Mouse (Mus musculus) spleen, postnatal 4 days (tissue): Measurements from ENCODE around the gene Olfr1136.

Experiments
- DNase-seq, 2 experiments: peaks; one replicate each; pipeline ENCODE4 v3.0.0; 2022; ENCODE audit warnings: low spot score in 2 of 2

Olfr1136 gene

GRCm38 (mm10) chr2:87693847-87694246, at the start of gene Olfr1136:
TSS of gene Olfr1136 (minus strand) at chr2:87693947.
- DNase-seq = no peak

- DNase-seq = no peak
Measured at GRCm38 (mm10) chr2:87743452-87743851, 49.7 kb upstream of the Olfr1136 start, which contains the start of gene Olfr1140. TSS of gene Olfr1140 (plus strand) at chr2:87743752.

- no peak for DNase-seq
Measured at GRCm38 (mm10) chr2:87739878-87740277, 46.1 kb upstream of the Olfr1136 start, which contains the start of gene Olfr1138. TSS of gene Olfr1138 (minus strand) at chr2:87739978.

GRCm38 (mm10) chr2:87713079-87713478, 19.3 kb upstream of the Olfr1136 start, which contains the start of gene Olfr1137:
TSS of gene Olfr1137 (minus strand) at chr2:87713179.
- no peak for DNase-seq

GRCm38 (mm10) chr2:87673564-87673963, 20.2 kb downstream of the Olfr1136 start, which contains the start of gene Olfr1135:
TSS of gene Olfr1135 (minus strand) at chr2:87673664.
- DNase-seq = no peak

GRCm38 (mm10) chr2:87658360-87658759, 35.4 kb downstream of the Olfr1136 start, which contains the start of gene Olfr1134:
TSS of gene Olfr1134 (minus strand) at chr2:87658460.
- DNase-seq = no peak

- DNase-seq = no peak
Measured at GRCm38 (mm10) chr2:87647274-87647673, 46.5 kb downstream of the Olfr1136 start, which contains the start of gene Olfr1133. TSS of gene Olfr1133 (minus strand) at chr2:87647374.
